Mouse (Mus musculus) heart, postnatal 0 days (tissue): Measurements from ENCODE around the gene Slc2a3. TPM values are rescaled to one million over a fixed set of nuclear protein-coding genes. Genes with fewer than 3 reads are reported as not detected.

Experiments
- ATAC-seq: fragments of 200-750 bp; cut with Nextera tagmentation; 2 replicates; pipeline ENCODE4 v1.8.0; 2017; ENCODE audit warnings: low read depth, moderate number of reproducible peaks, moderate library complexity; ENCODE audit not compliant: insufficient read depth
- DNase-seq: peaks from one replicate; pipeline ENCODE4 v3.0.0-alpha.2; 2016; ENCODE audit warnings: low spot score
- H3K27ac ChIP-seq: fragments of 300-500 bp; sonication (generic); 2 replicates; pipeline ENCODE4 v1.5.1; 2014; ENCODE audit warnings: low read depth, mild to moderate bottlenecking
- H3K27me3 ChIP-seq: fragments of 300-500 bp; sonication (generic); 2 replicates; pipeline ENCODE4 v1.6.1; 2014; ENCODE audit warnings: low read length, mixed read lengths; ENCODE audit not compliant: control insufficient read depth, insufficient read depth
- H3K36me3 ChIP-seq: fragments of 300-500 bp; sonication (generic); replicated peaks from 2 replicates; pipeline ENCODE4 v1.6.1; 2014; ENCODE audit warnings: low read length, mixed read lengths; ENCODE audit not compliant: control insufficient read depth, insufficient read depth
- H3K4me1 ChIP-seq: fragments of 300-500 bp; sonication (generic); 2 replicates; pipeline ENCODE4 v1.6.1; 2014; ENCODE audit warnings: antibody characterized with exemption; ENCODE audit not compliant: control insufficient read depth, insufficient read depth
- H3K4me2 ChIP-seq: fragments of 300-500 bp; sonication (generic); 2 replicates; pipeline ENCODE4 v1.6.1; 2014; ENCODE audit warnings: low read depth, mild to moderate bottlenecking, low read length, moderate library complexity
- H3K4me3 ChIP-seq: fragments of 300-500 bp; sonication (generic); 2 replicates; pipeline ENCODE4 v1.5.1; 2014; ENCODE audit warnings: low read depth, low read length
- H3K9ac ChIP-seq: fragments of 300-500 bp; sonication (generic); replicated peaks from 2 replicates; pipeline ENCODE4 v1.6.1; 2014; ENCODE audit warnings: low read depth, low read length, mixed read lengths
- H3K9me3 ChIP-seq: fragments of 300-500 bp; sonication (generic); replicated peaks from 2 replicates; pipeline ENCODE4 v1.6.1; 2016; ENCODE audit warnings: low read length; ENCODE audit not compliant: control insufficient read depth
- CTCF ChIP-seq: IDR thresholded peaks from 2 replicates; pipeline ENCODE4 v1.5.1; 2016; ENCODE audit warnings: antibody characterized with exemption, control low read depth, low read depth
- EP300 ChIP-seq: IDR thresholded peaks from 2 replicates; pipeline ENCODE4 v1.6.1; 2016; ENCODE audit warnings: antibody characterized with exemption, low read depth
- WGBS: fragments of 180-500 bp; shearing (Covaris S2); extraction: QIAGEN DNeasy Blood & Tissue Kit; methylation state at CpG from one replicate; pipeline ENCODE4 v1.1.7; 2014; 5-methylcytosine and 5-hydroxymethylcytosine counted together
- polyA plus RNA-seq: library from polyadenylated mRNA; unstranded; fragments of >200 nt; fragmentation: Nextera tagmentation; extraction: Ambion mirVana; gene quantifications from 2 replicates; pipeline ENCODE4 v1.2.1, GENCODE M21; 2015
- total RNA-seq: library from RNA; depleted of rRNA; stranded (reverse); fragments of >200 nt; gene quantifications from 2 replicates; pipeline ENCODE4 v1.2.3, GENCODE M21; 2014; ENCODE audit warnings: low replicate concordance

The Slc2a3 gene
- total and polyA plus RNA-seq, 2 experiments from 2014 or later = 1.7 to 21.6 TPM

- WGBS = 25% methylated on average over 16 of the region's 16 CpGs
- H3K36me3 ChIP-seq = no peaks in the 10 kb centered on the region
- no peaks in the 10 kb centered on the region for H3K9me3 ChIP-seq
- peak overlapping the region; percentile 73 for H3K4me2 ChIP-seq
- TF ChIP-seq EP300 (no peak), CTCF (no peak)
- H3K4me1 ChIP-seq = peaks cover 2% of the 10 kb centered on the region; the same call in 1 of the 2 replicates
- no peaks in the 10 kb centered on the region for H3K27me3 ChIP-seq
- H3K9ac ChIP-seq = peak overlapping the region; percentile 75
- peak overlapping the region; percentile 100 for H3K27ac ChIP-seq
- H3K4me3 ChIP-seq = peak overlapping the region; percentile 83
- DNase-seq = peak; percentile 54
- ATAC-seq = no peak
These were observed 10.5 kb upstream of the Slc2a3 start for GRCm38 (mm10) chr6:122811771-122812600.

- ATAC-seq (peak; percentile 93), DNase-seq (peak; percentile 92)
- peak overlapping the region; percentile 83 for H3K4me3 ChIP-seq
- no peaks in the 10 kb centered on the region for H3K9me3 ChIP-seq
- 2% methylated on average over 35 of the region's 38 CpGs for WGBS
- H3K27me3 ChIP-seq = no peaks in the 10 kb centered on the region
- H3K4me2 ChIP-seq = peak overlapping the region; percentile 73
- no peaks in the 10 kb centered on the region for H3K36me3 ChIP-seq
- H3K27ac ChIP-seq = peak overlapping the region; percentile 100
- TF ChIP-seq EP300 (0 out of 2 replicates have a peak, but pooled peaks have one; percentile 21), CTCF (no peak)
- peaks cover 2% of the 10 kb centered on the region; the same call in 1 of the 2 replicates for H3K4me1 ChIP-seq
- H3K9ac ChIP-seq = peak overlapping the region; percentile 75
These were observed 9.8 kb upstream of the Slc2a3 start for GRCm38 (mm10) chr6:122811280-122811652.

- TF ChIP-seq CTCF (no peak), EP300 (peak; percentile 80)
- Histone ChIP-seq H3K4me2 (peak overlapping the region; percentile 73), H3K4me1 (peaks cover 2% of the 10 kb centered on the region; the same call in 1 of the 2 replicates), H3K27me3 (no peaks in the 10 kb centered on the region), H3K4me3 (peak overlapping the region; percentile 83), H3K9me3 (no peaks in the 10 kb centered on the region), H3K36me3 (no peaks in the 10 kb centered on the region), H3K27ac (peak overlapping the region; percentile 100), H3K9ac (peak overlapping the region; percentile 75)
- peak; percentile 99 for DNase-seq
- ATAC-seq = peak; percentile 98
- WGBS = under 1% methylated on average over 30 of the region's 30 CpGs
These were observed 9.3 kb upstream of the Slc2a3 start for GRCm38 (mm10) chr6:122810615-122811279.

GRCm38 (mm10) chr6:122810022-122810614 lies 8.7 kb upstream of the Slc2a3 start:
- H3K27me3 ChIP-seq = no peaks in the 10 kb centered on the region
- no peak for ATAC-seq
- peak overlapping the region; percentile 83 for H3K4me3 ChIP-seq
- DNase-seq = no peak
- H3K9me3 ChIP-seq = no peaks in the 10 kb centered on the region
- WGBS = 2% methylated on average over 11 of the region's 11 CpGs
- H3K4me2 ChIP-seq = peak overlapping the region; percentile 73
- H3K36me3 ChIP-seq = no peaks in the 10 kb centered on the region
- TF ChIP-seq EP300 = no peak
- no peak for TF ChIP-seq CTCF
- H3K27ac ChIP-seq = peak overlapping the region; percentile 100
- H3K9ac ChIP-seq = peak overlapping the region; percentile 39
- peaks cover 2% of the 10 kb centered on the region; the same call in 1 of the 2 replicates for H3K4me1 ChIP-seq

- 20% methylated on average over 5 of the region's 5 CpGs for WGBS
- DNase-seq (peak; percentile 76), ATAC-seq (0 out of 2 replicates have a peak, but pooled peaks have one; percentile 24)
- Histone ChIP-seq H3K36me3 (no peaks in the 10 kb centered on the region), H3K4me2 (no peak overlapping the region), H3K27ac (no peak overlapping the region), H3K27me3 (no peaks in the 10 kb centered on the region), H3K9ac (no peak overlapping the region), H3K9me3 (no peaks in the 10 kb centered on the region), H3K4me1 (peaks cover 10% of the 10 kb centered on the region; the same call in 1 of the 2 replicates), H3K4me3 (no peak overlapping the region)
- TF ChIP-seq CTCF (peak; percentile 76), EP300 (no peak)
These were observed 3.0 kb upstream of the Slc2a3 start for GRCm38 (mm10) chr6:122804418-122804817.
